Mouse (Mus musculus) kidney, adult 2 months (tissue): ENCODE results near the gene Cox8a. TPM values are rescaled to one million over a fixed set of nuclear protein-coding genes. Genes with fewer than 3 reads are reported as not detected.
A peak's percentile ranks its signal among the peaks of the same experiment; 100 is the strongest.

Source experiments
- DNase-seq: peaks from one replicate; pipeline ENCODE4 v3.0.0; 2021
- H3K27ac ChIP-seq: fragments of 200-500 bp; 2 replicates; pipeline ENCODE4 v1.5.1; 2012; ENCODE audit warnings: low read depth, low read length, control low read depth, inconsistent platforms; ENCODE audit not compliant: insufficient read depth
- H3K27me3 ChIP-seq: fragments of 200-500 bp; replicated peaks from 2 replicates; pipeline ENCODE4 v1.6.1; 2012; ENCODE audit warnings: mild to moderate bottlenecking, moderate library complexity, low read length, inconsistent platforms; ENCODE audit not compliant: control insufficient read depth, insufficient read depth
- H3K36me3 ChIP-seq: fragments of 200-500 bp; 2 replicates; pipeline ENCODE4 v1.6.1; 2012; ENCODE audit warnings: mild to moderate bottlenecking, moderate library complexity, low read length, inconsistent platforms; ENCODE audit not compliant: control insufficient read depth, insufficient read depth
- H3K4me1 ChIP-seq: fragments of 200-500 bp; 2 replicates; pipeline ENCODE4 v1.6.1; 2011; ENCODE audit warnings: low read length; ENCODE audit not compliant: control insufficient read depth, insufficient read depth
- H3K4me3 ChIP-seq: fragments of 200-500 bp; 2 replicates; pipeline ENCODE4 v1.5.1; 2011; ENCODE audit warnings: mild to moderate bottlenecking, low read depth, low read length, control low read depth; ENCODE audit not compliant: insufficient read depth
- CTCF ChIP-seq: fragments of 200-500 bp; conservative IDR thresholded peaks from 2 replicates; pipeline ENCODE4 v1.5.1; 2011; ENCODE audit warnings: low read depth, mild to moderate bottlenecking, control low read depth, low read length, moderate library complexity, mixed read lengths; ENCODE audit not compliant: insufficient read depth, insufficient read length
- POLR2A ChIP-seq: fragments of 200-500 bp; IDR thresholded peaks from one replicate; pipeline ENCODE4 v1.6.1; 2011; ENCODE audit warnings: low read depth, low read length, control low read depth
- WGBS: fragments of 180-500 bp; shearing (Covaris S2); methylation state at CpG from one replicate; pipeline ENCODE4 v1.1.7; 2018; 5-methylcytosine and 5-hydroxymethylcytosine counted together
- polyA plus RNA-seq: library from polyadenylated mRNA; depleted of rRNA; stranded (reverse); fragments of >200 nt; gene quantifications from 2 replicates; pipeline ENCODE4 v1.2.3, GENCODE M21; 2012

The Cox8a gene
- polyA plus RNA-seq, 1 experiment = 3,607 TPM

DNA sequence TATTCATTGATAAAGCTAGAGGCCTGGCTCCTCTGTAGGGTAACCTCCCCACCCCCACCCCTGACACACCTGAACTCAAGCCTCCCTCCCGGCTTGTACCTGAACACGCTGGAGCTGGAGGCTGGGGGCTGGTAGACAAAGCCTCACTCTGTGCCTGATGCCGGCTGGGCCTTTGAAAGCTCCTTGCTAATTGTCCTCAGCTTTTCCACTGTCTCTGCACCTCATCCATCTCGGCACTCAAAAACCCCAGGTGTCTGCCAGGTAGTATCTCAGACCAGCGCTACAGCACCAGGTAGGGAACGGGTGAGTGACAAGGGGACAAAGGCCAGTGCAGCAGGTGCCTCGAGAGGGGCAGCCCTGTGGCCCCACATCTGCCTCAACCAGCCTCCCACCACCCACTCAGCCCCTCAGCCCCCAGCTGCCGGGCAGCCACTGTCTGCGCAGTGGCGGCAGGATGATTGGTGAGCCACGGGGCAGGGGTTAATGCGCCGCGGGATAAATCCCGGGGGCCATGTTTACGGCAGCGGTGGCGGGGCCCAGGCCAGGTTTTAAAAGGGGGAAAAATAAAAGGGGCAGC is 31.6 kb downstream of the Cox8a start:
- Histone ChIP-seq H3K27me3 (no peaks in the 10 kb centered on the region), H3K36me3 (no peaks in the 10 kb centered on the region), H3K27ac (peak overlapping the region; percentile 37), H3K4me3 (peak overlapping the region; percentile 19; the same call in 1 of the 2 replicates), H3K4me1 (peaks cover 36% of the 10 kb centered on the region)
- DNase-seq = no peak
- WGBS = 32% methylated on average over 18 of the region's 18 CpGs
- TF ChIP-seq CTCF (no peak), POLR2A (no peak)

DNA sequence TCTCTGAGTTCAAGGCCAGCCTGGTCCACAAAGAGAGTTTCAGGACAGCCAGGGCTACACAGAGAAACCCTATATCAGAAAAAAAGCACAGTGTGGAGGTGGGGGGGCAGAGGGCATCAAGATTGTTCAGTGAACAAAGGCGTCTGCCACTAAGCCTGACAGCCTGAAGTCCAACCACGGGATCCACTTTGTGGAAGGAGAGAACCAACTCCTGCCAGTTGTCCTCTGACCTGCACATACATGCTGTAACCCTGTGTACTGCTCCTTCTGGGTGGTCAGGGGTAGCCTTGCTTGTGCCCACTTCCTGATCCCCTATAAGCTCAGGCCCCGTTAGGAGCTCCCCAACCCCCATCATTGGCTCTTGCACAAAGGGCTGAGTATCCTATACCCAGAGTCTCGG is 32.4 kb downstream of the Cox8a start:
- DNase-seq = peak; percentile 65
- Histone ChIP-seq H3K4me3 (0 out of 2 replicates have a peak overlapping the region, but pooled peaks have one; percentile 19), H3K36me3 (no peaks in the 10 kb centered on the region), H3K27ac (peak overlapping the region; percentile 68), H3K27me3 (no peaks in the 10 kb centered on the region), H3K4me1 (peaks cover 38% of the 10 kb centered on the region)
- TF ChIP-seq POLR2A = no peak
- TF ChIP-seq CTCF = no peak
- 54% methylated on average over 4 of the region's 4 CpGs for WGBS

- 48% methylated on average over 11 of the region's 11 CpGs for WGBS
- H3K27ac ChIP-seq = peak overlapping the region; percentile 99
- no peaks in the 10 kb centered on the region for H3K36me3 ChIP-seq
- H3K4me3 ChIP-seq = no peak overlapping the region
- H3K4me1 ChIP-seq = peaks cover 45% of the 10 kb centered on the region
- no peak for TF ChIP-seq POLR2A
- no peak for TF ChIP-seq CTCF
- no peaks in the 10 kb centered on the region for H3K27me3 ChIP-seq
- DNase-seq = no peak
Measured at GRCm38 (mm10) chr19:7183419-7183818, 34.0 kb downstream of the Cox8a start.

DNA sequence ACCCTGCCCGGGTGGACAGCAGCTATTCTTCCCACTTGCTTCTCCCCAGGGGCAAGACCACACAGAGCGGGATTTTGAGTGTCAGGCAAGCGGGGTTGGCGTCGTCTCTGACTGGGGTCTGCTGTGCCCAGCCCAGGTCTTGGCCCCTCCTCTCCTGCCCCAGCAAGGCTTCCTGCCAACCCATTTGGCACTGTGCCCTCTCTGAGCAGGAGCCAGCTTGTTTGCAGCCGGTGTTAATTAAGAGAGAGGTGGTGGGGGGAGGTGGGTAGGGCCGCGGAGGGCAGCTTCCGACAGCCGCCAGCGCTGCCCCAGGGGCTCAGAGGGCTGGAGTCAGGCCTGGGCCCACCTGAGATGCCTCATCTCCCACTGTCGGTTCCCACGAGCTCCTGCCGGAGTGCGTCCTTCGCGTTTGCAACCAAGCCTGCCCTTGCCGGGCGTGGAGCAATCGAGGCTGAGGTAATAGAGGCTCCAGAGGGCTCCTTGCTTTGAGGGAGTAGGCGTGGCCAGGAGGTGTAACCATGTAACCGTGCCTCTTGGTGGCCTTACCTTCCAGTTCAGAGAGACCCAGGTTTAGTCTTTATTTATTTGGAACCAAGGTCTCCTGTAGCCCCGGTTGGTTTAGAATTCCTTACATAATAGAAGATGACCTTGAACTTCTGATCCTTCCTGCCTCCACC is 35.0 kb downstream of the Cox8a start:
- peak overlapping the region; percentile 100 for H3K27ac ChIP-seq
- no peaks in the 10 kb centered on the region for H3K27me3 ChIP-seq

GRCm38 (mm10) chr19:7181496-7181895 is 35.9 kb downstream of the Cox8a start:
- Histone ChIP-seq H3K27ac (peak overlapping the region; percentile 100), H3K4me1 (peaks cover 49% of the 10 kb centered on the region), H3K36me3 (no peaks in the 10 kb centered on the region), H3K4me3 (no peak overlapping the region), H3K27me3 (no peaks in the 10 kb centered on the region)
- WGBS = 46% methylated on average over 7 of the region's 7 CpGs
- TF ChIP-seq CTCF (no peak), POLR2A (no peak)
- peak; percentile 59 for DNase-seq

More for the DNA sequence above, 35.0 kb downstream of the Cox8a start:
- 10% methylated on average over 23 of the region's 23 CpGs for WGBS
- no peaks in the 10 kb centered on the region for H3K36me3 ChIP-seq
- TF ChIP-seq POLR2A (peak; percentile 60), CTCF (no peak)
- H3K4me1 ChIP-seq = peaks cover 50% of the 10 kb centered on the region
- peak; percentile 98 for DNase-seq
- peak overlapping the region; percentile 35; the same call in 1 of the 2 replicates for H3K4me3 ChIP-seq

DNA sequence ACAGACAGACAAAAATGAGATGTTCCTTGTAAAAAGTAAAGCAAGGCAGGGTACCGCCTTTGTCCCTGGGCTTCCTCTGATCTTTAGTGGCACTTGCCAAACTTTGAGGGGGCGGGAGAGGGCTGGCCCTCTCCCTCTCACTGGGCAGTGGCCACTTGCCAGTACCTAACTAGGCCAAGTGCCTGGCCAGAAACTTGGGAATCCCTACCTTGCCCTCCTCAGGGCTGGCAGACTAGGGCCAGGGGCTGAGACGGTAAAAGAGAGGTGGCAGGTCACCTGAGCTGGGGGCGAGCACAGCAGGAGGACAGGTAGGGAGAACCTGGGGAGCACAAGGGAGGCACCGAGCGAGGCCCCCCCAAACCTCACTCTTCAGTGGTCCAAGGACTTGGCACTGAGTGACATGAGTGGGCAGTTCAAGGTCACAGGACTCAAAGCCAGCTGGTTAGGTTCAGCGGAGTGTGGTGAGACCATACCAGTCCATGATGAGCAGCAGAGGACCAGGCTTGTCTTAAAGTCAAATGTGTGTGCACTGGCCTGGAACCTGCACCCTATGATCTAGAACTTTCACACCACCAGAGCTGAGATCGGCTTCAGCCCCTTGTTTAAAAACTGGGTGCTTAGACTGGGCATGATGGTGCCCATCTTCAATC is 36.5 kb downstream of the Cox8a start:
- Histone ChIP-seq H3K36me3 (no peaks in the 10 kb centered on the region), H3K4me1 (peaks cover 49% of the 10 kb centered on the region), H3K4me3 (no peak overlapping the region), H3K27ac (peak overlapping the region; percentile 90), H3K27me3 (no peaks in the 10 kb centered on the region)
- DNase-seq = peak; percentile 94
- TF ChIP-seq POLR2A (no peak), CTCF (no peak)
- WGBS = 38% methylated on average over 8 of the region's 8 CpGs
